Mouse (Mus musculus): ENCODE data around the gene Emp2. TPM values are rescaled to one million over a fixed set of nuclear protein-coding genes. Genes with fewer than 3 reads are reported as not detected.

Emp2 gene
- total RNA-seq (2021), result 10 to 100 TPM; 41.5 to 42.5 TPM

GRCm38 (mm10) chr16:10313646-10314088, at the start of gene Emp2:
Gene Emp2 (minus strand): TSS chr16:10313968.
- DNase-seq, result peak; percentile 81

DNA sequence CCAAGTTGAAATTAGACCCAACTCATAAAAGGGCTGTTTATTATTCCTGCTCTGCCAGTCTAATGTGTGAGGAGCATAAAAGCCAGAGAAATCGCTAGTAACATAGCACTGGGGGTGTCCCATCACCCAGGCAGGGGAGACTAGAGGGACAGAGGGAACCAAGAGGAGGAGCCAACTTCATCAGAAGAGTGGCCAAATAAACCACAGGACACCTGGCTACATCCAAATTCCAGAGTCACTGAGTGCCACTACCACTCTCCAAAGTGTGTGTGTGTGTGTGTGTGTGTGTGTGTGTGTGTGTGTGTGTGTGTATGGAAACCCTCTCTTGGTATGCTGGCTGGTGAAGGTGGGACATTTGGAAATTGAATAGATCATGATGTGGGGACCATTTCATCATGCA, 49.3 kb upstream of the Emp2 start:
- DNase-seq, result no peak

DNA sequence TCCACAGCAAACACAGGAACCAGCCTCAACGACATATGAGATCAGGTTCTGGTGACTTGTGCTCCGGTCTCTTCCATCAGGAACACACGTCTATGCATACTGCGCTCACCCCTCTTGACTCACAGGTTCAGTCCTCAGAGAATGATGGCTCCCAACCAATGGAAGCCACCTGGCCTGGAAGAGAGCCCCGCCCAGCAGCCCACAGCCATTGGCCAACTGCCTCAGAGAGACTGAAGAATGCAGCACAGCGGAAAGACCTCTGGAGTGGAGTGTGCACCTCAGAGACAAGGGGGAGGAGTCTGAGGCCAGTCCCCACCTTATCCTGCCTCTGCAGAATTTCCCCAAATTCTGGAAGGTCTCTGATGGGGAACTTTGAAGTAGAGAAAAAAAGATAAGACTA, 45.5 kb upstream of the Emp2 start:
- DNase-seq, result no peak

DNA sequence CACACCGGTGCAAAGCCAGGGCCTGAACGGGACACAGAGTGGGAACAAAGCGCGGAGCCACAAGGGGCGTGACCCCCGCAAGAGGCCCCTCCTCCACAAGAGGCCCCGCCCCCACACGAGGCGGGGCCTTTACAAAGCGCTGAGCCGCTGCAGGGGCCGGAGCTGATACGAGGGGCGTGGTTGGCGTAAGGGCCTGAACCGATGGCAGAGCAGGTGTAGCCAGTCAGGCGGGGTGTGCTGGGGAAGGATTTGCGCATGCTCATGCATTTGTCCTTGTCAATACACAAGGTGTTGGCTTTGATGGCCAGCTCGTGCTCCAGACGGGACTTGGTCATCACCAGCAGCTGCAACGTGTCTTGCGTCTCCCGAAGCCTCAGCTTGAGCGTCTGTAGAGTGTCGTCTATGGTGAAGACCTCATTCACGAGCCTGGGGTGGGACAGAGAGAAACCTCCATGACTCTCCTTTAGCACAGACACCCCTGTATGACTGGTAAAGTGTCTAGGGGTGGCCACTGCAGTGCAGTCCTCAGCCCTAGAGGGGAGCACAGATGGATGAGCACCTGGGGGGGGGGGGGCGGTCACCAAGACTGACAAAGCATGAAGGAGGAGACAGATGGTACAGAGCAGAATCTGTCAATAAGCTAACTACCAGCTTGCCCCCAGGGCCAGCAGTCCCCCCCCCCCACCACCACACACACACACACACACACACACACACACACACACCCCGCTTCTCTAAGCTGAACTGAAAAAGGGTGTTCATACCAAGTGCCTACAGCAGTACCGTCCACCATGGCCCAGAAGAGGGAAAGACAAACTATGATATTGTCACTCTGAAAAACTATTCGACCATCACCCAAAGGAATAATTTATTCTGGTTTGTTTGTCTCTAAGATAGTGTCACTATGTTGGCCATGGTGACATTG, 44.5 kb upstream of the Emp2 start:
- peak; percentile 43 for DNase-seq

GRCm38 (mm10) chr16:10355004-10355403, 41.2 kb upstream of the Emp2 start:
- peak; percentile 74 for DNase-seq

- DNase-seq, result peak; percentile 65
These were observed 37.4 kb upstream of the Emp2 start for GRCm38 (mm10) chr16:10351050-10351636.

- DNase-seq, result peak; percentile 50
These were observed 36.1 kb upstream of the Emp2 start for GRCm38 (mm10) chr16:10349876-10350275.

- DNase-seq, result peak; percentile 80
These were observed 35.7 kb upstream of the Emp2 start for GRCm38 (mm10) chr16:10349436-10349835.

- DNase-seq, result peak; percentile 56
These were observed 33.8 kb upstream of the Emp2 start for GRCm38 (mm10) chr16:10347551-10347950.

DNA sequence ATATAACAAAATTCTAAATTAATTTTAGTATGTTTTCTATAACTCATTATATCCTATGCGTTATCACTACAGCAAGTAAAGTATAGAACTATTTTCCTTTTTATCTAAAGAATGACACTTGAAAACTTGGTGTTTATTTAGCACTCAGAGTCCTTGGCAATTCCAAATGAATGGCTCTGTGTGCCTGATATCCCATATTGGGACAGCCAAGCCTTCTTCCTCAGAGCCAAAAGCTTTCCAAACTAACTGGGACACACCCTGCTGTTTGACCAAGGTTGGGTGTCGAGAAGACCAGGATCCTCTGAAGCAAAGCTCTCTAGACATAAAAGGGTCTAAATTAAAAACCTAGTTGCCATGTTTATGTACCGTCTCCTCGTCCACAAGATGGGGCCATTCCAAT, 27.3 kb upstream of the Emp2 start:
- DNase-seq, result no peak

- DNase-seq, result no peak
These were observed 26.2 kb upstream of the Emp2 start for GRCm38 (mm10) chr16:10339930-10340329.

DNA sequence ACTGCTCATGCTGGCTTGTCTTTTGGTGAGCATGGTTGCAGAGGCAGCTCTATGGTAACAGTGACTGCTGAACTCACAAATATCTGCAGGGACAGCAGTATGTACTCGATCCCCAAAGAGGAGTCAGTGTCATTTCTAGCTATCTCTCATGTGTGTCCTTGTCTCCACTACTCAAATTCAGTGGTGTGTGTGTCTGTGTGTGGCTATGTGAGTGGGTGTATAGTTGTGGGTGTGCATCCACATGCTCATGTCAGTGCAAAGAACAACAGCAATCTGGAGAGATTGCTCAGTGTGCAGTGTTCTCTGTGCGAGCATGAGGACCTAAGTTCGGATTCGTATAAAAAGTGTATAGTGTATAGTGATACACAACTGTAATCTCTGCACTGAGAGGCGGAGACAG, 24.8 kb upstream of the Emp2 start:
- DNase-seq, result no peak

GRCm38 (mm10) chr16:10337422-10338197, 23.8 kb upstream of the Emp2 start:
- peak; percentile 57 for DNase-seq

GRCm38 (mm10) chr16:10336454-10337421, 23.0 kb upstream of the Emp2 start:
- DNase-seq, result no peak

DNA sequence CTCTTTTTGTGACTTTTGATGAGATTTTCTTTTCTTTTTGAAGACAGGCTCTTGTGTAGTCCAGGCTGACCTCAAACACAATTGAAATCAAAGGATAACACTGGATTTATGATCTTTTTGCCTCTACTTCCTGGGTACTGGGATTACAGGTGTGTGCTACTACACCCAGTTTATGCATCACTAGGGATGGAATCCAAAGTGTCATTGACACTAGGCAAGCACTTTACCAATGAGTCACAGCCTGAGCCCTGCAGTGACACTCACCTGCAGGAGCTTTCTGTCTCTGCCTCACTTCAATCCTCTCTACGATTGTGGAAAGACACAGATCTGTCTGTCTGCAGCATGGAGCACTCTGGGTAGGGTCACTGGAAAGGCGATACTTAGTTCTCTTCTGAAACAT, 22.2 kb upstream of the Emp2 start:
- DNase-seq, result no peak

- no peak for DNase-seq
These were observed 19.0 kb upstream of the Emp2 start for GRCm38 (mm10) chr16:10332732-10333131.

DNA sequence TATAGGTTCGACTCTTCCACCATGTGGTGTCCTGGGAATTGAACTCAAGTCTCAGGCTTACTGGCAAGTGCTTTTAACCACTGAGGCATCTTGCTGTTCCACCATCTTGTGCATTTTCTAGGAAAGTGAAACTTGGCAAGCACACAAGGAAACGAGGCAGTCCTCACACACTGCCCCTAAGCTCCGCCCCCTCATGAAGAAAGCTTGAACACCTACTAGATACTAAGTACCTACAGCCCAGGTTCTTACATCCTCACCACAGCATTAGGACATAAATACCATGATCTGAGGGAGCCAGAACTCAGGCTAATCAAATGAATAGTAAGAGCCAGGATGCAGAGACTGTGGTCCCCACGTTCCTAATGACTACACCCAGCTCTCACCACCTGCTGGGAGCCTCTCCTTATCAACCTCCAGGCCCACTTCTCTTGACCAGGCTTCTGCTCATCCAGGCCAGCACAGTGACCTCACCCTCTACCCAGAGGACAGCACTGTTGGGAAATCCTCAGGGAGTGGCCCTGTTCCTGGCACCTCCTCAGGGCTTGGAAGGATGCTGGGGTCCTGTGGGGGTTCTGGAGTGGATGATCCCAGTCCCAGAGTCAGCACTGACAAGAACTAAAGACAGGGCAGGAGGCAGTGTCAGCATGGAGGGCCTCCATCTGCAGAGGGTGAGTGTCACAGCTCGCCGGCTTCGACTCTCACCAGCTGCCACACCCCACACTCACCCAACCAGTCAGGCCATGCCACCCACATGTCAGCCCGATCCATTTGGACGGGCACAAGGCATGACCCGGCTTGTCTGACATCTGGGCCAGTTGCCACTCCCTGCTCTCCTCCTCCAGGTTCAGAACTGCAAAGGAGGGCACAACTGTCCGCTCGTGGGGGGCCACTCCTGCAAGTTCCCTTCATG, 17.1 kb upstream of the Emp2 start:
- no peak for DNase-seq

GRCm38 (mm10) chr16:10327563-10328333, 14.0 kb upstream of the Emp2 start:
- DNase-seq, result no peak

DNA sequence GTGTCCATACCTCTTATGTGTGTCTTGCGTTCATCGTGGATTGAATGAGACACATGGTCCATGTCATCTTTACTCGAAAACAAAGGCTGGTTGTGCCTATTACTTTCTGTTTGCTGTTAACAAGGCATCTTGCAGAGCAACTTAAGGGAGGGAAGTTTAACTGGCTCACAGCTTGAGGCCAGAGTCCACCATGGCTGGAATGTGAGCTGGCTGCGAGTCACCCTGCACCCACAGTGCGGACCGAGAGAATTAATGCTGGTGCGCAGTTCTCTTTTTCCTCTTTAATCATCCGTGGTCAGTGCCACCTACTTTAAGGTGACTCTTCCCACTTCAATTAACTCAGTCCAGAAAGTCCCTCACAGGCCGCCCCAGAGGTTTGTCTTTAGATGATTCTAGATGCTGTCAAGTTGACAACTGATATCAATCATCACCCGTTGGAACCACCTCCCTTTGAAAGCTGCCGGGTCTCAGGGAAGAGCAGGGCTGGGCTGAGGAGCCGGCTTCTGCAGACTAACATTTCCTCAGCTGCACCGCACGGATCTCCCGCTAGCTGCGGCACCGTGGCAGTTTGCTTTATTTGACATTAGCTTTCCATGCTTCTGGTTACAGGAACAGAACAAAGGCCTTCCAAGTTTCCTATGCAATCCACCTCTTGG, 6.3 kb upstream of the Emp2 start:
- no peak for DNase-seq

Measured in heart, postnatal 4 days (tissue).